Mouse (Mus musculus): ENCODE measurements around the gene Wrb.

DNA sequence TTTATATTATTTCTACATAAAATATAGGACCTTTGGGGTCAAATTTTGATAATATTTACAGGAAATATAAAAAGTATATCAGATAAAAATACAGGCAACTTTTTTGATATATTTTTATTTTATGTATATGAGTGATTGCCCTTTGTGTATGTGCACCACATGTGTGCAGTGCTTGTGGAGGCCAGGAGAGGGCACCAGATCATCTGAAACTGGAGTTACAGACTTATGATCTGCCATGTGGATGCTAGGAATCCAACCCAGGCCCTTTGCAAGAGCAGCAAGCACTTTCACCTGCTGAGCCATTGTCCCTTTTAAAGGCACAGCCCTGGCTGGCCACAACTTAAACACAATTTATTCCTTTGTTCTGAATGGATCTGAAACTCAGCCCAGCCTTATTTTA is 33.9 kb downstream of the Wrb start:
- TF ChIP-seq TAL1 (IDR thresholded peaks at IDR 0.05; ENCODE audit: low read length) (no peak), GATA1 (IDR thresholded peaks at IDR 0.05; ENCODE audit: low read length) (no peak)

Measured in erythroblast, embryonic 14.5 days (primary cell).